ENCODE assay signal across 7 mouse cellular contexts in the genomic region with DNA sequence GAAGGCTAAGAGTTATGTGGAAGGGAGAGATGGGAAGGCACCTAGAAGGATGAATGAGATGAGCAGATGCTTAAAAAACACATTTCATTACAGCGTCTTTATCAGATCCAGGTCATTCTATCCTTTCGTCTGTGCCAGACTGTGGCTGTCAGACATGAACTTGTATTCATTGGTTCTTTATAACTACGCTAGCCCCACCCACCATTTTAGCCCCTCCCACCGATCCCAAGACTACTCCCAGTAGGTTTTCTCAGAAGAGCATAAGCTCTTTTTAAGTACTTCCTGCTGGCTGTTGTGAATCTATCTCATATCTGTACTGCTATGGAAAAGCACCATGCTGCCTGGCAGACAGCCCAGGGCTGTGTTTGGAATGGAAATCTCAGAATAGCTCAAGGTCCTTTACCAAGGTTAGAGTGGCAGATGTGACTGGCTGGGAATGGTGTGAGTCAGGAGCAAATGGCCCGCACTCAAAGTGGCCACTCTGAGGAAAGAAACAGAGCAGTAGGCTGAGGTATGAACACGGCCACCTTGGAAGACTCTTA.
A peak's percentile ranks its signal among the peaks of the same experiment; 100 is the strongest.
DNase-seq lines count a peak whose midpoint lies in the region.

No protein-coding gene starts in this region.

- DNase-seq in ovary, adult 18-20 months (ENCODE audit: low spot score) = peak; percentile 91
- DNase-seq in ovary, postnatal 14 days (ENCODE audit: low spot score) = no peak
- peak; percentile 23 for DNase-seq in cerebellum, adult 9-11 months
- peak; percentile 18 for DNase-seq in kidney, postnatal 14 days
- DNase-seq in right cerebral cortex, adult 2 months (ENCODE audit: low spot score in 2 of 2) = peak; percentile 36 to 66
- no peak for DNase-seq in natural killer cell, adult 2 months (ENCODE audit: low spot score in 2 of 2)
- DNase-seq in thymus, postnatal 10 days (ENCODE audit: low spot score in 2 of 2) = no peak

Comparison
In these comparisons a context has a peak if more than half of its experiments do, and no peak if none do; other contexts are left out.
1. DNase-seq: peak in ovary, adult 18-20 months (single experiment), cerebellum, adult 9-11 months (single experiment), kidney, postnatal 14 days (single experiment) and right cerebral cortex, adult 2 months (2 of 2); none in ovary, postnatal 14 days (single experiment), natural killer cell, adult 2 months (0 of 2) and thymus, postnatal 10 days (0 of 2).